Mouse (Mus musculus): ENCODE measurements around the gene Egfl6.

Egfl6 gene

GRCm38 (mm10) chrX:166515923-166516322, 69.6 kb downstream of the Egfl6 start:
- no peak for DNase-seq

GRCm38 (mm10) chrX:166514035-166514434, 71.5 kb downstream of the Egfl6 start:
- peak in 1 of 2 experiments; percentile 6 for DNase-seq

- no peak for DNase-seq
Observed at GRCm38 (mm10) chrX:166512071-166512470, 73.4 kb downstream of the Egfl6 start.

GRCm38 (mm10) chrX:166511107-166511506, 74.4 kb downstream of the Egfl6 start:
- no peak for DNase-seq

- peak; percentile 85 to 91 for DNase-seq
Observed at GRCm38 (mm10) chrX:166509761-166510738, 75.5 kb downstream of the Egfl6 start.

GRCm38 (mm10) chrX:166504421-166504820, 81.1 kb downstream of the Egfl6 start:
- DNase-seq, result no peak

GRCm38 (mm10) chrX:166499496-166500190, 85.9 kb downstream of the Egfl6 start:
- no peak for DNase-seq

- no peak for DNase-seq
Observed at GRCm38 (mm10) chrX:166497771-166498170, 87.7 kb downstream of the Egfl6 start.

- DNase-seq, result no peak
Observed at GRCm38 (mm10) chrX:166495052-166495451, 90.5 kb downstream of the Egfl6 start.

GRCm38 (mm10) chrX:166479365-166479983, 106.0 kb downstream of the Egfl6 start, which contains the start of gene Rab9:
TSS of gene Rab9 (minus strand) at chrX:166479867.
- peak; percentile 86 to 93 for DNase-seq

- no peak for DNase-seq
Observed at GRCm38 (mm10) chrX:166478631-166479364, 106.7 kb downstream of the Egfl6 start.

GRCm38 (mm10) chrX:166477393-166477792, 108.1 kb downstream of the Egfl6 start:
- DNase-seq, result no peak

Measured in spleen, adult 18-20 months (tissue).